Mouse (Mus musculus) brain, embryonic 18.5 days (tissue): ENCODE measurements around the gene Cdc37l1.
A peak's percentile ranks its signal among the peaks of the same experiment; 100 is the strongest.

ENCODE experiments used
- DNase-seq: peaks from one replicate; pipeline ENCODE4 v3.0.0-alpha.2; 2012; ENCODE audit warnings: low read depth, low spot score

The Cdc37l1 gene

GRCm38 (mm10) chr19:29046961-29047333 is 56.8 kb downstream of the Cdc37l1 start:
- DNase-seq = no peak

- no peak for DNase-seq
These were observed 57.4 kb downstream of the Cdc37l1 start, which contains the start of gene Ak3 for GRCm38 (mm10) chr19:29047334-29048170. Gene Ak3, minus strand, starts transcription at chr19:29047961.

GRCm38 (mm10) chr19:29049401-29050075 is 59.4 kb downstream of the Cdc37l1 start:
- no peak for DNase-seq

DNA sequence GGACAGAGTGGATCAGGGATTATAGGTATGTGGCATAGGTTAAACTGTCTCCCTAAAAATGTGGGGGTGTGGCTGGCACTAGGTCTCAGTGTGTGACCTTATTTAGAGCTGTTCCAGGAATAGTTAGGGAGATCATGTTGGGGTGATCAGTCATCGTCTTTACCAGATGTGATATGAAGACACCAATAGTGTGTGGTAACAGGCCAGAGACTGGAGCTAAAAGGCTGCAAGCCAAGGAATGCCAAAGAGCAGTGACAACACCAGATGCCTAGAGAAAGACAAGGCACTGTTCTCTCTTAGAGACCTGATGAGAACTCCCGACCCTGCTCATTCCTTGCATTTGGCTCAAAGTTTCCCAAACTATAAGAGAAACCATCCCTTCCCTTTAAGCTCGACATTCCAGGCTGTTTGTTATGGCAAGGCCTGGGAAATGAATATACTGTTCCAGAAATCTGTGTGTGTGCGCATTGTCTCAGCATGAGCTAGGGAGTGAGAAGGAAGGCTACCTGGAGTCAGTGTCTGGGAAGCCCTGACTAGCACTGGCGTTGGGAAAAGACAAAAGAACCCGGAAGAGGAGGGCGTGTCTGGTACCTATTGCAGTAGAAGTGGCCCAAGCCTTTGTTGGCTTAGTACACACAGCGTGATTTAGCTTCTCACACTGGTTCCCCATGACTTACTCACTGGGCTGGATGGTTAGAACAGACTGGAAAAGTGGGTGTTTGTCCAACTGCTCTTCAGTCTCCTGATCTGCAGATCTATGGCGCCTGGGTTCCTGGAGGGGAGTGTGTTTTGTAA is 60.2 kb downstream of the Cdc37l1 start:
- DNase-seq = no peak

GRCm38 (mm10) chr19:29052786-29053185 is 62.6 kb downstream of the Cdc37l1 start:
- no peak for DNase-seq

DNA sequence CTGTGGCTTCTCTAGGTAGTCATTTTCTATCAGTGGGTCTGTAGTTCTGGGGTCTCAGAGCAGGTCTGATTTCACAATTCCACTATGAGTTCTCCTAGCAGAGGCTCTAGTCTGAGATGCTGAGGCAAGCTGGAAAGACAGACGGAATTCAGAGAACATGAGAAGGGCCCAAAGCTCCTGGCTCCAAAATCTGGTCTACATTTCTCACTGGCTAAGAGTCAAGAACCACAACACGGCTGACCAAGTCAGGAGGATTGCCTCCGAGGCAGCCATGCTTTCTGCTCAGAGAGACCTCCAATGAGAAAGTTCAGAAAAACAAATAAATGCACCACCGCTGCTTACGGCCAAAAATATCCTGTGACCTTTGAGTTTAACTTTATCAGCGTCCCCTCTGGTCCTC is 64.4 kb downstream of the Cdc37l1 start:
- no peak for DNase-seq

DNA sequence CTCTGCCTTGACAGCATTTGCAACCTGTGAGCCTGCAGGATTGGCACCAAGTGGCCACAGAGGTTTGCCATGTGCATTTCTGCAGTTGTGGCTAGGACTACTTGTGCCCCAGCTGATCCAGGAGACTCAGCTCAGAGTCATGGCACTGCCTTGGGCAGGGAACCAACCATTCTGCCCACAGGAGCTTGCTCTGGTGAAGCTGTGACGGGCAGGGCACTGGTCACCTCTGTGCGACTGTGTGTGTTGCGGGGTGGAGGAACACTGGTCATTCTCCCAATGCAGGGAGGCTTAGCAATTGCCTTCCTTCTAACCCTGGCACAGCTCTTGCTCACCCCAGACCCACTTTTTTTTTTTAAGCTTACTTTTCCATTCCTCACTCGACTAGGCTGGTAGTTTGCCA is 65.3 kb downstream of the Cdc37l1 start:
- no peak for DNase-seq

- no peak for DNase-seq
These were observed 68.6 kb downstream of the Cdc37l1 start for GRCm38 (mm10) chr19:29058741-29059140.

DNA sequence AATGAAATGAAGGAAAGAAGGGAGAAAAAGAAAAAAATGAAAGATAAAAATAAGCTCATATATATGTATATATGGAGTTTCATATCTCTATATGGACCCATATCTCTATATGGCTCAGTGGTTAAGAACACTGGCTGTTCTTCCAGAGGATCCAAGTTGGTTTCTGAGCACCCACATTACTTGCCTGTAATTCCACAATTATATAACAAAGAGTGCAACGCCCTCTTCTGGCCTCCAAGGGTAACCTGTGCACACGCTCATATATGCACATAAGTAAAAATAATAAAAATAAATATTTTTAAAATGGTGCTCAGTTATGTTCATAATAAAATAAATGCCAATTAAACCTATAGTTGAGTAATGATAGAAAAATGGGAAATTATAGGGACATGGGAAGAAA is 69.5 kb downstream of the Cdc37l1 start:
- no peak for DNase-seq

DNA sequence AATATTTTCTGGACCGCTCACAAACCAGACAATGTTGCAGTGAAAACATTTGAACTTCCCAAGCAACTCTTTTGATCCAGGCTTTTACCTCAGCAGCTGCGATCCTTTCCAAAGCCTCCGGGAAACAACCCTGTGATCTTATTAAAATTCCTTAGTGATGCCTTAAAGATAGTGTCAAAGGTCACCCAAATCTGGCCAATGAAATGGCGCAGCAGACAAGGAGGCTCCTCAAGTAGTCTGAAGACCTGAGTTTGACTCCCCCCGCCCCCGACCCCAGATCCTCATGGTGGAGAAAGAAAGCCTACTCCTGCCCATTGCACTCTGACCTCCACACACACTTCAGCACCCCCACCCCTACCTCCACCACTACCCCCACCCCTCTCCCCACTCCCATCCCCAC is 70.1 kb downstream of the Cdc37l1 start:
- no peak for DNase-seq

DNA sequence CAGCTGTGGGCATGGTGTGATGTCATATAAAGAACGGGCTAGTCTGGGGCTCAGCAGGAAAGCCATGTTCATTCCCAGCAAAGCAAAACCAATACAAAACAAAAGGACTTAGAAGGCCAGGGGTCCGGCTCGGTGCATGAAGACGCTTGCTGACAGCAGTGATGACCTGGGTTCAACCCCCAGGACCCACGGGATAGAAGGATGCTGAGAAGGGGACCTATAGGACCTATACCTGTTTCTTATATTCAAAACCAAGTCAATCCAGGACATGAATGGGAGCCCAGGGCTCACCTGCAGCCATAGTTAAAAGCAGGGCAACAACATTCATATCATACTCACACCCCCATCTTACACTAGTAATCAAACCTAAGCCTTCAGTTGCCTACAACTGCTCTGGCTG is 72.9 kb downstream of the Cdc37l1 start:
- no peak for DNase-seq

DNA sequence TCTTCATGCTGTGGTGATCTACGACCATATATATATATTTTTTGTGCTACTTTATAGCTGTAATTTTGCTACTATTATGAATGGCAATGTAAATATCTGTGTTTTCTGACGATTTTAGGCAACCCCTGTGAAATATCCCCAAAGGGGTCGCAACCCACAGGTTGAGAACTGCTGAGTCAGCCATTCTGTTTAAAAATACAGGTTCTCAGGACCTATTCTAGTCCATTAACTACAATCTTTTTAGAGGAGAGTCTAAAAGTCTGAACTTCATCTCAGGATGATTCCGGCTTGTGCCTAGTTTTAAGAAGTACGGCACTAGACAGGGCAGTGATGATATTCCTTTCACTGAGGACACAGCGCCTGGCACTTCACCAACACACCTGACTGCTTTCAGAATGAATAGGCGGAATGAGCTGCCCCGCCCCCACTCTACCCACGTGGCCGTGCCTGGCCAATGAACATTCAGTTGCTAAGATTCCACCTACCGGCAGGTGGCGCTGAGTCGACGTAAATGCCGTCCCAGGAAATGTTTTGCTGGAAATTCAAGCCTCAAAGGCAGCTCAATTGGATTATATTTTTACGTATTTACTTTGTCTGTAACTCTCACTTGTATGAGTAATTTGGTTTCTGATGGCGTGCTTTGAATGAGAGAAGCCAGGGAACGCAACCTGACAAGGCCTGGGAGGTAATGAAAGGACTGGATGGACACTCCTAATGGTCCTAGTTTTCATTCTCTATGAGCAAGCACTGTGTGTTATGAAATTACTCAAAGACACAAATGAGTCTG is 73.6 kb downstream of the Cdc37l1 start:
- DNase-seq = peak; percentile 72

GRCm38 (mm10) chr19:29064451-29065102 is 74.4 kb downstream of the Cdc37l1 start:
- DNase-seq = no peak

DNA sequence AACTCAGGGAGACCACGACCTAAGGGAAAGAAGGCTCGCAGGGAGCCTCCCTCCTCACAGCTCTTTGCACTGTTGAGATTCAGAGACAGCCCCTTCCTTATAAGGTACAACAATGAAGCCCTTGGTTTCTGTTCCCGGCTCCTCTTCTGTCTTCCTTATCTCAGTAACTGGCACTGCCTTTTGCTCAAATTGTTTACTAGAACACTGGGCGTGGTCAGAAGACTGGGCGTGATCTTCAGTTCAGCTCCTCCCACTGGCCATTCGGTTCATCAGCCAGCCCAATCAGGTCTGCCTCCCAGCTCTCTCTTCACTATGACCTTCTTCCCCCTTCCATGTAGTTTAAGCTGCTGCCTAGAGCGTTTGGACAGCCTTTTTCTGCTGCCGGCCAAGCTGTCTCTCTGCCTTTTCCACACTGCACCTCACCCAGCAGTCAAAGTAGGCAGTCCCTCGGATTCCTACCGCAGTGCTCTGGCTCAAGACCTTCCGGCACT is 76.9 kb downstream of the Cdc37l1 start:
- DNase-seq = no peak

- DNase-seq = no peak
These were observed 79.0 kb downstream of the Cdc37l1 start for GRCm38 (mm10) chr19:29069195-29069594.

GRCm38 (mm10) chr19:29074802-29075201 is 84.7 kb downstream of the Cdc37l1 start:
- no peak for DNase-seq
